Mouse (Mus musculus) layer of hippocampus, adult 2 months (tissue): ENCODE measurements around the gene Snap47. TPM values are rescaled to one million over a fixed set of nuclear protein-coding genes. Genes with fewer than 3 reads are reported as not detected.

Experiments used
- DNase-seq, 2 experiments: peaks; one replicate each; pipeline ENCODE4 v3.0.0; 2022; ENCODE audit warnings: low spot score in 2 of 2
- H3K27ac ChIP-seq: fragments of 200-600 bp; 2 replicates; pipeline ENCODE4 v1.8.1; 2022
- H3K4me3 ChIP-seq: fragments of 200-600 bp; 2 replicates; pipeline ENCODE4 v1.8.1; 2022; ENCODE audit warnings: mild to moderate bottlenecking
- CTCF ChIP-seq: fragments of 200-600 bp; conservative IDR thresholded peaks from 2 replicates; pipeline ENCODE4 v1.8.1; 2022; ENCODE audit warnings: antibody characterized with exemption, mild to moderate bottlenecking, moderate library complexity
- long read RNA-seq, 2 experiments: library from polyadenylated mRNA; stranded (forward); transcript quantifications; one replicate each; pipeline ENCODE4 v2.0.0; 2021; ENCODE audit warnings: borderline mapping rate in 2 of 2
- total RNA-seq, 2 experiments: library from RNA; stranded (reverse); gene quantifications; 2 replicates each; pipeline ENCODE4 v1.2.3; 2021

Snap47 gene
- total RNA-seq, result 100 to 1,000 TPM; 341 to 356 TPM
- long read RNA-seq, experiment 1, transcript Snap47-201 (5 exons, 1,896 nt), result major isoform, 322 of 379 reads
- long read RNA-seq, experiment 1, partial matches to known transcripts, result 15 of 379 reads
- long read RNA-seq, experiment 1, other reads (novel, unspliced or antisense), result 42 of 379 reads
- long read RNA-seq, experiment 2, transcript Snap47-201 (5 exons, 1,896 nt), result major isoform, 494 of 573 reads
- long read RNA-seq, experiment 2, partial matches to known transcripts, result 18 of 573 reads
- long read RNA-seq, experiment 2, other reads (novel, unspliced or antisense), result 61 of 573 reads

- TF ChIP-seq CTCF, result no peak
- Histone ChIP-seq H3K27ac (peak within 1 kb of the TSS; percentile 94), H3K4me3 (peak within 1 kb of the TSS; percentile 97)
- no peak for DNase-seq
These were observed at the start of gene Snap47 for GRCm38 (mm10) chr11:59451086-59451485. Gene Snap47 (minus strand): TSS chr11:59451186.

- peak; percentile 38 for TF ChIP-seq CTCF
- Histone ChIP-seq H3K4me3 (no peak overlapping the region), H3K27ac (no peak overlapping the region)
- no peak for DNase-seq
These were observed 46.8 kb upstream of the Snap47 start for GRCm38 (mm10) chr11:59497747-59498146.

GRCm38 (mm10) chr11:59496672-59497310 is 45.8 kb upstream of the Snap47 start:
- no peak for DNase-seq
- no peak overlapping the region for H3K27ac ChIP-seq
- H3K4me3 ChIP-seq, result no peak overlapping the region
- no peak for TF ChIP-seq CTCF

- Histone ChIP-seq H3K4me3 (no peak overlapping the region), H3K27ac (no peak overlapping the region)
- no peak for DNase-seq
- no peak for TF ChIP-seq CTCF
These were observed 35.2 kb upstream of the Snap47 start for GRCm38 (mm10) chr11:59486222-59486621.

- no peak for DNase-seq
- Histone ChIP-seq H3K4me3 (no peak overlapping the region), H3K27ac (no peak overlapping the region)
- no peak for TF ChIP-seq CTCF
These were observed 34.7 kb upstream of the Snap47 start for GRCm38 (mm10) chr11:59485641-59486040.

- peak; percentile 47 to 76 for DNase-seq
- Histone ChIP-seq H3K4me3 (no peak overlapping the region), H3K27ac (no peak overlapping the region)
- TF ChIP-seq CTCF, result peak; percentile 79
These were observed 32.2 kb upstream of the Snap47 start for GRCm38 (mm10) chr11:59483212-59483611.

GRCm38 (mm10) chr11:59477240-59477639 is 26.3 kb upstream of the Snap47 start:
- no peak for DNase-seq
- no peak for TF ChIP-seq CTCF
- no peak overlapping the region for H3K4me3 ChIP-seq
- no peak overlapping the region for H3K27ac ChIP-seq

- H3K27ac ChIP-seq, result peak within 1 kb of the TSS; percentile 83
- TF ChIP-seq CTCF, result no peak
- peak within 1 kb of the TSS; percentile 87 for H3K4me3 ChIP-seq
- DNase-seq, result peak; percentile 87 to 88
These were observed 21.3 kb upstream of the Snap47 start, which contains the start of gene Zfp867 for GRCm38 (mm10) chr11:59472326-59472677. Gene Zfp867 (minus strand): TSS chr11:59472474.

- Histone ChIP-seq H3K27ac (peak overlapping the region; percentile 83), H3K4me3 (peak overlapping the region; percentile 87)
- TF ChIP-seq CTCF, result no peak
- DNase-seq, result no peak
These were observed 20.7 kb upstream of the Snap47 start for GRCm38 (mm10) chr11:59471413-59472325.

GRCm38 (mm10) chr11:59460459-59460858 is 9.5 kb upstream of the Snap47 start:
- no peak overlapping the region for H3K4me3 ChIP-seq
- H3K27ac ChIP-seq, result no peak overlapping the region
- no peak for DNase-seq
- TF ChIP-seq CTCF, result no peak

GRCm38 (mm10) chr11:59458973-59459372 is 8.0 kb upstream of the Snap47 start:
- DNase-seq, result peak in 1 of 2 experiments; percentile 17
- no peak for TF ChIP-seq CTCF
- H3K27ac ChIP-seq, result peak overlapping the region; percentile 37; the same call in 1 of the 2 replicates
- H3K4me3 ChIP-seq, result no peak overlapping the region

GRCm38 (mm10) chr11:59456891-59457290 is 5.9 kb upstream of the Snap47 start:
- Histone ChIP-seq H3K27ac (no peak overlapping the region), H3K4me3 (no peak overlapping the region)
- no peak for TF ChIP-seq CTCF
- DNase-seq, result no peak

GRCm38 (mm10) chr11:59456346-59456745 is 5.4 kb upstream of the Snap47 start:
- Histone ChIP-seq H3K4me3 (no peak overlapping the region), H3K27ac (no peak overlapping the region)
- no peak for DNase-seq
- no peak for TF ChIP-seq CTCF
